Mouse (Mus musculus) heart, adult 9 months (tissue): ENCODE results near the gene Abt1.
A peak's percentile ranks its signal among the peaks of the same experiment; 100 is the strongest.
"Not testable (repeated sequence)": the region's sequence is repeated elsewhere in the genome, so short reads cannot be mapped to it uniquely, and the experiment has no call there.

Source experiments
- DNase-seq, 2 experiments: peaks; one replicate each; pipeline ENCODE4 v3.0.0; 2022; ENCODE audit warnings: low spot score in 2 of 2

Abt1 gene

GRCm38 (mm10) chr13:23412630-23413521 is 10.8 kb downstream of the Abt1 start:
- no peak for DNase-seq

- no peak for DNase-seq
These were observed 11.4 kb downstream of the Abt1 start for GRCm38 (mm10) chr13:23412211-23412629.

GRCm38 (mm10) chr13:23411311-23412210 is 12.1 kb downstream of the Abt1 start:
- DNase-seq: no peak

- DNase-seq: no peak
These were observed 13.0 kb downstream of the Abt1 start for GRCm38 (mm10) chr13:23410632-23411031.

GRCm38 (mm10) chr13:23402626-23403025 is 21.0 kb downstream of the Abt1 start:
- no peak for DNase-seq

GRCm38 (mm10) chr13:23401683-23402527 is 21.8 kb downstream of the Abt1 start:
- DNase-seq: peak; percentile 63 to 79

GRCm38 (mm10) chr13:23400771-23401682 is 22.6 kb downstream of the Abt1 start:
- DNase-seq: peak in 1 of 2 experiments; percentile 17

- not testable (repeated sequence) for DNase-seq
These were observed 26.8 kb downstream of the Abt1 start for GRCm38 (mm10) chr13:23396913-23397312.

- no peak for DNase-seq
These were observed 27.4 kb downstream of the Abt1 start for GRCm38 (mm10) chr13:23396246-23396703.

- no peak for DNase-seq
These were observed 28.1 kb downstream of the Abt1 start for GRCm38 (mm10) chr13:23395301-23396245.

GRCm38 (mm10) chr13:23387548-23387947 is 36.1 kb downstream of the Abt1 start:
- DNase-seq: no peak

GRCm38 (mm10) chr13:23383127-23383526 is 40.5 kb downstream of the Abt1 start:
- DNase-seq: no peak

- peak in 1 of 2 experiments; percentile 8 for DNase-seq
These were observed 51.2 kb downstream of the Abt1 start for GRCm38 (mm10) chr13:23372433-23372832.

GRCm38 (mm10) chr13:23370075-23370474 is 53.6 kb downstream of the Abt1 start:
- DNase-seq: no peak

- DNase-seq: no peak
These were observed 54.3 kb downstream of the Abt1 start for GRCm38 (mm10) chr13:23369421-23369765.

GRCm38 (mm10) chr13:23368583-23369420 is 54.9 kb downstream of the Abt1 start, which contains the start of gene Zfp322a:
Gene Zfp322a, minus strand, starts transcription at chr13:23369208.
- peak; percentile 97 for DNase-seq
